Mouse (Mus musculus) liver, embryonic 13.5 days (tissue): Measurements from ENCODE around the gene Ncoa3. TPM values are rescaled to one million over a fixed set of nuclear protein-coding genes. Genes with fewer than 3 reads are reported as not detected.

Experiments used
- ATAC-seq: fragments of 200-750 bp; cut with Nextera tagmentation; 2 replicates; pipeline ENCODE4 v1.8.0; 2017; ENCODE audit warnings: low read depth, mild to moderate bottlenecking, moderate number of reproducible peaks, moderate library complexity
- DNase-seq: peaks from one replicate; pipeline ENCODE4 v3.0.0; 2022
- H3K27ac ChIP-seq: fragments of 300-500 bp; sonication (generic); 2 replicates; pipeline ENCODE4 v1.5.1; 2015; ENCODE audit warnings: moderate library complexity, mild to moderate bottlenecking, inconsistent platforms
- H3K27me3 ChIP-seq: fragments of 300-500 bp; sonication (generic); 2 replicates; pipeline ENCODE4 v1.6.1; 2015; ENCODE audit warnings: mild to moderate bottlenecking, inconsistent platforms
- H3K36me3 ChIP-seq: fragments of 300-500 bp; sonication (generic); 2 replicates; pipeline ENCODE4 v1.6.1; 2015; ENCODE audit warnings: mild to moderate bottlenecking, inconsistent platforms
- H3K4me1 ChIP-seq: fragments of 300-500 bp; sonication (generic); replicated peaks from 2 replicates; pipeline ENCODE4 v1.6.1; 2015; ENCODE audit warnings: inconsistent platforms
- H3K4me2 ChIP-seq: fragments of 300-500 bp; sonication (generic); 2 replicates; pipeline ENCODE4 v1.6.1; 2015; ENCODE audit warnings: inconsistent platforms, mild to moderate bottlenecking, moderate library complexity
- H3K4me3 ChIP-seq: fragments of 300-500 bp; sonication (generic); replicated peaks from 2 replicates; pipeline ENCODE4 v1.5.1; 2015; ENCODE audit warnings: mild to moderate bottlenecking, inconsistent platforms
- H3K9ac ChIP-seq: fragments of 300-500 bp; sonication (generic); 2 replicates; pipeline ENCODE4 v1.6.1; 2015; ENCODE audit warnings: mild to moderate bottlenecking, inconsistent platforms
- H3K9me3 ChIP-seq: fragments of 300-500 bp; sonication (generic); replicated peaks from 2 replicates; pipeline ENCODE4 v1.6.1; 2016; ENCODE audit warnings: inconsistent platforms
- WGBS: fragments of 180-500 bp; shearing (Covaris S2); methylation state at CpG from one replicate; pipeline ENCODE4 v1.1.7; 2015; ENCODE audit not compliant: insufficient replicate concordance; 5-methylcytosine and 5-hydroxymethylcytosine counted together
- polyA plus RNA-seq: library from polyadenylated mRNA; unstranded; fragments of >200 nt; fragmentation: Nextera tagmentation; extraction: Ambion mirVana; gene quantifications from 2 replicates; pipeline ENCODE4 v1.2.1, GENCODE M21; 2015

The Ncoa3 gene
- polyA plus RNA-seq, 1 experiment from 2014 or later, result 3.5 TPM

- H3K27ac ChIP-seq, result no peak overlapping the region
- H3K4me2 ChIP-seq, result no peak overlapping the region
- 57% methylated on average over 1 of the region's 1 CpGs for WGBS
- no peaks in the 10 kb centered on the region for H3K9me3 ChIP-seq
- ATAC-seq (no peak), DNase-seq (no peak)
- no peak overlapping the region for H3K4me3 ChIP-seq
- no peak overlapping the region for H3K9ac ChIP-seq
- H3K4me1 ChIP-seq, result no peaks in the 10 kb centered on the region
- H3K27me3 ChIP-seq, result no peaks in the 10 kb centered on the region
- H3K36me3 ChIP-seq, result peaks cover 46% of the 10 kb centered on the region
These were observed 69.6 kb downstream of the Ncoa3 start for GRCm38 (mm10) chr2:166062008-166062407.

GRCm38 (mm10) chr2:166062431-166062830, 70.0 kb downstream of the Ncoa3 start:
- Histone ChIP-seq H3K9ac (no peak overlapping the region), H3K27ac (no peak overlapping the region), H3K4me1 (no peaks in the 10 kb centered on the region), H3K27me3 (no peaks in the 10 kb centered on the region), H3K4me2 (no peak overlapping the region), H3K4me3 (no peak overlapping the region), H3K9me3 (no peaks in the 10 kb centered on the region), H3K36me3 (peaks cover 48% of the 10 kb centered on the region)
- ATAC-seq, result no peak
- WGBS, result 79% methylated on average over 8 of the region's 8 CpGs
- DNase-seq, result no peak

- H3K4me3 ChIP-seq, result no peak overlapping the region
- H3K27ac ChIP-seq, result no peak overlapping the region
- ATAC-seq, result no peak
- no peaks in the 10 kb centered on the region for H3K4me1 ChIP-seq
- H3K9ac ChIP-seq, result no peak overlapping the region
- no peaks in the 10 kb centered on the region for H3K27me3 ChIP-seq
- DNase-seq, result no peak
- H3K36me3 ChIP-seq, result peaks cover 56% of the 10 kb centered on the region
- no peaks in the 10 kb centered on the region for H3K9me3 ChIP-seq
- WGBS, result 72% methylated on average over 4 of the region's 4 CpGs
- no peak overlapping the region for H3K4me2 ChIP-seq
These were observed 74.0 kb downstream of the Ncoa3 start for GRCm38 (mm10) chr2:166066434-166066833.

- Histone ChIP-seq H3K9me3 (no peaks in the 10 kb centered on the region), H3K4me3 (no peak overlapping the region), H3K9ac (no peak overlapping the region), H3K36me3 (peaks cover 48% of the 10 kb centered on the region), H3K27me3 (no peaks in the 10 kb centered on the region), H3K27ac (no peak overlapping the region), H3K4me1 (no peaks in the 10 kb centered on the region), H3K4me2 (no peak overlapping the region)
- ATAC-seq, result no peak
- DNase-seq, result no peak
- WGBS, result 81% methylated on average over 9 of the region's 9 CpGs
These were observed 75.8 kb downstream of the Ncoa3 start for GRCm38 (mm10) chr2:166068261-166068660.

- no peaks in the 10 kb centered on the region for H3K27me3 ChIP-seq
- DNase-seq, result no peak
- no peaks in the 10 kb centered on the region for H3K4me1 ChIP-seq
- H3K4me2 ChIP-seq, result no peak overlapping the region
- 67% methylated on average over 5 of the region's 5 CpGs for WGBS
- H3K27ac ChIP-seq, result no peak overlapping the region
- H3K4me3 ChIP-seq, result no peak overlapping the region
- H3K9me3 ChIP-seq, result no peaks in the 10 kb centered on the region
- no peak for ATAC-seq
- H3K36me3 ChIP-seq, result peaks cover 48% of the 10 kb centered on the region
- H3K9ac ChIP-seq, result no peak overlapping the region
These were observed 76.7 kb downstream of the Ncoa3 start for GRCm38 (mm10) chr2:166069164-166069563.

- DNase-seq (no peak), ATAC-seq (no peak)
- Histone ChIP-seq H3K36me3 (peaks cover 48% of the 10 kb centered on the region), H3K27ac (no peak overlapping the region), H3K9me3 (no peaks in the 10 kb centered on the region), H3K4me1 (no peaks in the 10 kb centered on the region), H3K9ac (no peak overlapping the region), H3K27me3 (no peaks in the 10 kb centered on the region), H3K4me2 (no peak overlapping the region), H3K4me3 (no peak overlapping the region)
- WGBS, result 82% methylated on average over 7 of the region's 7 CpGs
These were observed 77.3 kb downstream of the Ncoa3 start for GRCm38 (mm10) chr2:166069738-166070137.

GRCm38 (mm10) chr2:166071481-166071880, 79.0 kb downstream of the Ncoa3 start:
- 76% methylated on average over 5 of the region's 5 CpGs for WGBS

GRCm38 (mm10) chr2:166071889-166072288, 79.5 kb downstream of the Ncoa3 start:
- Histone ChIP-seq H3K36me3 (peaks cover 36% of the 10 kb centered on the region), H3K9ac (no peak overlapping the region), H3K4me1 (no peaks in the 10 kb centered on the region), H3K4me2 (no peak overlapping the region), H3K4me3 (no peak overlapping the region), H3K9me3 (no peaks in the 10 kb centered on the region), H3K27ac (no peak overlapping the region), H3K27me3 (no peaks in the 10 kb centered on the region)
- ATAC-seq, result no peak
- 80% methylated on average over 8 of the region's 9 CpGs for WGBS
- no peak for DNase-seq

More at GRCm38 (mm10) chr2:166071481-166071880, 79.0 kb downstream of the Ncoa3 start:
- peaks cover 40% of the 10 kb centered on the region for H3K36me3 ChIP-seq
- H3K4me3 ChIP-seq, result no peak overlapping the region
- H3K27ac ChIP-seq, result no peak overlapping the region
- no peaks in the 10 kb centered on the region for H3K27me3 ChIP-seq
- H3K9ac ChIP-seq, result no peak overlapping the region
- no peaks in the 10 kb centered on the region for H3K9me3 ChIP-seq
- H3K4me2 ChIP-seq, result no peak overlapping the region
- ATAC-seq (no peak), DNase-seq (no peak)
- H3K4me1 ChIP-seq, result no peaks in the 10 kb centered on the region

- DNase-seq (no peak), ATAC-seq (no peak)
- Histone ChIP-seq H3K4me2 (no peak overlapping the region), H3K4me1 (no peaks in the 10 kb centered on the region), H3K27me3 (no peaks in the 10 kb centered on the region), H3K9ac (no peak overlapping the region), H3K27ac (no peak overlapping the region), H3K36me3 (peaks cover 26% of the 10 kb centered on the region), H3K9me3 (no peaks in the 10 kb centered on the region), H3K4me3 (no peak overlapping the region)
- 81% methylated on average over 10 of the region's 10 CpGs for WGBS
These were observed 80.6 kb downstream of the Ncoa3 start for GRCm38 (mm10) chr2:166073082-166073481.

GRCm38 (mm10) chr2:166074322-166074721, 81.9 kb downstream of the Ncoa3 start:
- WGBS, result 48% methylated on average over 6 of the region's 6 CpGs
- Histone ChIP-seq H3K4me3 (no peak overlapping the region), H3K4me2 (no peak overlapping the region), H3K9me3 (no peaks in the 10 kb centered on the region), H3K27ac (no peak overlapping the region), H3K9ac (no peak overlapping the region), H3K4me1 (0 out of 2 replicates have a peak, but pooled peaks cover 2% of the 10 kb centered on the region), H3K27me3 (no peaks in the 10 kb centered on the region), H3K36me3 (peaks cover 15% of the 10 kb centered on the region)
- DNase-seq (no peak), ATAC-seq (no peak)

GRCm38 (mm10) chr2:166077371-166077770, 84.9 kb downstream of the Ncoa3 start:
- Histone ChIP-seq H3K36me3 (no peaks in the 10 kb centered on the region), H3K4me1 (peaks cover 23% of the 10 kb centered on the region), H3K4me2 (no peak overlapping the region), H3K9me3 (no peaks in the 10 kb centered on the region), H3K27me3 (no peaks in the 10 kb centered on the region), H3K27ac (no peak overlapping the region), H3K9ac (no peak overlapping the region), H3K4me3 (no peak overlapping the region)
- DNase-seq (no peak), ATAC-seq (no peak)
- 64% methylated on average over 9 of the region's 9 CpGs for WGBS

- H3K27ac ChIP-seq, result no peak overlapping the region
These were observed 86.8 kb downstream of the Ncoa3 start for GRCm38 (mm10) chr2:166079231-166079630.

More at GRCm38 (mm10) chr2:166079231-166079630, 86.8 kb downstream of the Ncoa3 start:
- no peak overlapping the region for H3K4me2 ChIP-seq
- ATAC-seq, result no peak
- H3K9me3 ChIP-seq, result no peaks in the 10 kb centered on the region
- no peaks in the 10 kb centered on the region for H3K36me3 ChIP-seq
- no peak overlapping the region for H3K4me3 ChIP-seq
- H3K4me1 ChIP-seq, result peaks cover 23% of the 10 kb centered on the region
- H3K27me3 ChIP-seq, result no peaks in the 10 kb centered on the region
- H3K9ac ChIP-seq, result no peak overlapping the region
- WGBS, result 83% methylated on average over 14 of the region's 14 CpGs
- no peak for DNase-seq
